Mouse (Mus musculus): ENCODE results near the gene Ebna1bp2. TPM values are rescaled to one million over a fixed set of nuclear protein-coding genes. Genes with fewer than 3 reads are reported as not detected.
A peak's percentile ranks its signal among the peaks of the same experiment; 100 is the strongest.

Ebna1bp2 gene
- polyA plus RNA-seq, 1 experiment from 2014 or later: 167 TPM

- Histone ChIP-seq H3K27ac (replicated peaks) (0 out of 2 replicates have a peak overlapping the region, but pooled peaks have one; percentile 20), H3K27me3 (no peaks in the 10 kb centered on the region), H3K9me3 (peaks cover 6% of the 10 kb centered on the region; the same call in 1 of the 2 replicates), H3K36me3 (peaks cover 32% of the 10 kb centered on the region), H3K9ac (replicated peaks) (peak overlapping the region; percentile 76), H3K4me2 (replicated peaks) (peak overlapping the region; percentile 88), H3K4me1 (peaks cover 11% of the 10 kb centered on the region), H3K4me3 (peak overlapping the region; percentile 61)
- ATAC-seq (ENCODE audit: low FRiP score, low read depth): no peak
- WGBS: under 1% methylated on average over 23 of the region's 23 CpGs
Measured at GRCm38 (mm10) chr4:118620967-118621320, 345 bp downstream of the Ebna1bp2 start.

GRCm38 (mm10) chr4:118621781-118622180 lies 1.2 kb downstream of the Ebna1bp2 start:
- H3K9ac ChIP-seq (replicated peaks): peak overlapping the region; percentile 76; the same call in 1 of the 2 replicates
- H3K4me3 ChIP-seq: peak overlapping the region; percentile 61; the same call in 1 of the 2 replicates
- peaks cover 11% of the 10 kb centered on the region for H3K4me1 ChIP-seq
- H3K9me3 ChIP-seq: peaks cover 3% of the 10 kb centered on the region; the same call in 1 of the 2 replicates
- H3K36me3 ChIP-seq: peaks cover 40% of the 10 kb centered on the region
- peak overlapping the region; percentile 88 for H3K4me2 ChIP-seq (replicated peaks)
- WGBS: 92% methylated on average over 9 of the region's 9 CpGs
- no peak overlapping the region for H3K27ac ChIP-seq (replicated peaks)
- H3K27me3 ChIP-seq: no peaks in the 10 kb centered on the region
- ATAC-seq (ENCODE audit: low FRiP score, low read depth): no peak

- Histone ChIP-seq H3K4me1 (no peaks in the 10 kb centered on the region), H3K4me2 (replicated peaks) (no peak overlapping the region), H3K27me3 (no peaks in the 10 kb centered on the region), H3K9ac (replicated peaks) (no peak overlapping the region), H3K36me3 (peaks cover 58% of the 10 kb centered on the region), H3K27ac (replicated peaks) (no peak overlapping the region), H3K9me3 (no peaks in the 10 kb centered on the region), H3K4me3 (no peak overlapping the region)
- no peak for ATAC-seq (ENCODE audit: low FRiP score, low read depth)
- WGBS: 84% methylated on average over 5 of the region's 5 CpGs
Measured at GRCm38 (mm10) chr4:118630261-118630660, 9.7 kb downstream of the Ebna1bp2 start.

GRCm38 (mm10) chr4:118642346-118643190 lies 22.0 kb downstream of the Ebna1bp2 start:
- no peak overlapping the region for H3K27ac ChIP-seq (replicated peaks)
- no peak for ATAC-seq (ENCODE audit: low FRiP score, low read depth)
- H3K4me2 ChIP-seq (replicated peaks): no peak overlapping the region
- no peaks in the 10 kb centered on the region for H3K4me1 ChIP-seq
- no peak overlapping the region for H3K9ac ChIP-seq (replicated peaks)
- no peaks in the 10 kb centered on the region for H3K9me3 ChIP-seq
- 53% methylated on average over 20 of the region's 20 CpGs for WGBS
- H3K36me3 ChIP-seq: no peaks in the 10 kb centered on the region
- no peaks in the 10 kb centered on the region for H3K27me3 ChIP-seq
- H3K4me3 ChIP-seq: no peak overlapping the region

GRCm38 (mm10) chr4:118645234-118645633 lies 24.6 kb downstream of the Ebna1bp2 start:
- Histone ChIP-seq H3K4me1 (no peaks in the 10 kb centered on the region), H3K4me2 (replicated peaks) (no peak overlapping the region), H3K9me3 (no peaks in the 10 kb centered on the region), H3K27me3 (no peaks in the 10 kb centered on the region), H3K9ac (replicated peaks) (no peak overlapping the region), H3K4me3 (no peak overlapping the region), H3K27ac (replicated peaks) (no peak overlapping the region), H3K36me3 (no peaks in the 10 kb centered on the region)
- ATAC-seq (ENCODE audit: low FRiP score, low read depth): no peak
- 9% methylated on average over 2 of the region's 2 CpGs for WGBS

- no peak within 1 kb of the TSS for H3K4me2 ChIP-seq (replicated peaks)
- no peaks in the 10 kb centered on the region for H3K9me3 ChIP-seq
- ATAC-seq (ENCODE audit: low FRiP score, low read depth): no peak
- no peak within 1 kb of the TSS for H3K9ac ChIP-seq (replicated peaks)
- H3K4me3 ChIP-seq: no peak within 1 kb of the TSS
- no peak within 1 kb of the TSS for H3K27ac ChIP-seq (replicated peaks)
- H3K4me1 ChIP-seq: no peaks in the 10 kb centered on the region
- H3K36me3 ChIP-seq: no peaks in the 10 kb centered on the region
- no peaks in the 10 kb centered on the region for H3K27me3 ChIP-seq
Measured at GRCm38 (mm10) chr4:118658652-118659051, 38.1 kb downstream of the Ebna1bp2 start, which contains the start of gene Olfr62. Gene Olfr62, plus strand, starts transcription at chr4:118658952.

Other genes starting within 250 kb of the Ebna1bp2 start
- 12.0 and 13.6 TPM in 2 replicates for gene Szt2, start 211.5 kb upstream of the Ebna1bp2 start, polyA plus RNA-seq (2016; fragmentation: Nextera tagmentation; extraction: Ambion mirVana)
- gene Med8, start 211.5 kb upstream of the Ebna1bp2 start, polyA plus RNA-seq (2016; fragmentation: Nextera tagmentation; extraction: Ambion mirVana): 144 and 147 TPM in 2 replicates
- gene Elovl1, start 192.7 kb upstream of the Ebna1bp2 start, polyA plus RNA-seq (2016; fragmentation: Nextera tagmentation; extraction: Ambion mirVana): 35.4 and 37.6 TPM in 2 replicates
- 233 and 235 TPM in 2 replicates for gene Cdc20, start 183.4 kb upstream of the Ebna1bp2 start, polyA plus RNA-seq (2016; fragmentation: Nextera tagmentation; extraction: Ambion mirVana)
- 0.54 and 0.77 TPM in 2 replicates for gene Mpl, start 163.3 kb upstream of the Ebna1bp2 start, polyA plus RNA-seq (2016; fragmentation: Nextera tagmentation; extraction: Ambion mirVana)
- gene Tie1, start 130.7 kb upstream of the Ebna1bp2 start, polyA plus RNA-seq (2016; fragmentation: Nextera tagmentation; extraction: Ambion mirVana): 16.2 and 21.0 TPM in 2 replicates
- 0.26 and 0.48 TPM in 2 replicates for gene 2610528J11Rik, start 93.8 kb upstream of the Ebna1bp2 start, polyA plus RNA-seq (2016; fragmentation: Nextera tagmentation; extraction: Ambion mirVana)
- 0.13 and 0.26 TPM in 2 replicates for gene Tmem125, start 76.8 kb upstream of the Ebna1bp2 start, polyA plus RNA-seq (2016; fragmentation: Nextera tagmentation; extraction: Ambion mirVana)
- 0.92 and 1.5 TPM in 2 replicates for gene Cfap57, start within 50 bp of the Ebna1bp2 start, polyA plus RNA-seq (2016; fragmentation: Nextera tagmentation; extraction: Ambion mirVana)
- not detected in 2 replicates for gene Olfr62, start 38.2 kb downstream of the Ebna1bp2 start, polyA plus RNA-seq (2016; fragmentation: Nextera tagmentation; extraction: Ambion mirVana)
- gene Olfr1342, start 72.0 kb downstream of the Ebna1bp2 start, polyA plus RNA-seq (2016; fragmentation: Nextera tagmentation; extraction: Ambion mirVana): not detected in 2 replicates
- gene Olfr1341, start 82.7 kb downstream of the Ebna1bp2 start, polyA plus RNA-seq (2016; fragmentation: Nextera tagmentation; extraction: Ambion mirVana): not detected in 2 replicates
- not detected in 2 replicates for gene Olfr1340, start 99.3 kb downstream of the Ebna1bp2 start, polyA plus RNA-seq (2016; fragmentation: Nextera tagmentation; extraction: Ambion mirVana)
- not detected in 2 replicates for gene Olfr1339, start 111.4 kb downstream of the Ebna1bp2 start, polyA plus RNA-seq (2016; fragmentation: Nextera tagmentation; extraction: Ambion mirVana)
- gene Olfr1338, start 137.9 kb downstream of the Ebna1bp2 start, polyA plus RNA-seq (2016; fragmentation: Nextera tagmentation; extraction: Ambion mirVana): not detected in 2 replicates
- gene Olfr1337, start 161.8 kb downstream of the Ebna1bp2 start, polyA plus RNA-seq (2016; fragmentation: Nextera tagmentation; extraction: Ambion mirVana): not detected in 2 replicates
- not detected in 2 replicates for gene Olfr1335, start 189.1 kb downstream of the Ebna1bp2 start, polyA plus RNA-seq (2016; fragmentation: Nextera tagmentation; extraction: Ambion mirVana)
- gene Olfr1333, start 215.5 kb downstream of the Ebna1bp2 start, polyA plus RNA-seq (2016; fragmentation: Nextera tagmentation; extraction: Ambion mirVana): not detected in 2 replicates
- gene Olfr1331, start 243.8 kb downstream of the Ebna1bp2 start, polyA plus RNA-seq (2016; fragmentation: Nextera tagmentation; extraction: Ambion mirVana): not detected in 2 replicates